In genomic region chr11:78916410-78916809, GRCm38 (mm10) we compare ENCODE assay signal across 27 mouse cellular contexts. TPM values are rescaled to one million over a fixed set of nuclear protein-coding genes. Genes with fewer than 3 reads are reported as not detected.
DNase-seq lines count a peak whose midpoint lies in the region; ATAC-seq and TF ChIP-seq lines count a peak whose summit lies in the region.
"Had no signal": no experiment of that assay in that cellular context is flagged by ENCODE, and none has a peak within 500 bp of the region (broad histone marks: within the 10 kb centered on the region; RNA-seq: fewer than 3 reads in every experiment).

No protein-coding gene starts in this region.

- no peak for TF ChIP-seq CTCF in MEL (IDR thresholded peaks at IDR 0.05 in 2 of 3, conservative IDR thresholded peaks at IDR 0.05 in 1 of 3; ENCODE audit: control insufficient read depth in 1 of 3, insufficient read depth in 1 of 3, low read depth in 2 of 3, low read length in 3 of 3, poor library complexity in 1 of 3, severe bottlenecking in 1 of 3)
- no peak for TF ChIP-seq CTCF in bone marrow macrophage, adult 2 months (IDR thresholded peaks at IDR 0.05; ENCODE audit: low read depth, low read length)

- no peak overlapping the region for H3K4me3 ChIP-seq in MEL (ENCODE audit: control insufficient read depth in 1 of 2, insufficient read depth in 1 of 2, low read depth in 2 of 2, low read length in 2 of 2)
- H3K4me3 ChIP-seq in bone marrow macrophage, adult 2 months (ENCODE audit: insufficient read depth, low read length), result no peak overlapping the region
- H3K4me3 ChIP-seq: embryonic facial prominence, embryonic 13.5 days; forebrain, embryonic 10.5 days; forebrain, embryonic 15.5 days; layer of hippocampus, adult 2 months; liver, embryonic 12.5 days; midbrain, embryonic 12.5 days; myocyte; neural tube, embryonic 12.5 days had no signal

- DNase-seq in 416B (ENCODE audit: low read depth) (peak; percentile 81), MEL (ENCODE audit: low read depth, low spot score) (peak; percentile 32)
- no peak for DNase-seq in kidney, postnatal 25 days
- DNase-seq in cerebellum, adult 18-20 months, result no peak
- DNase-seq: cerebellum, adult 8-10 months; cerebellum, postnatal 36 days; embryo, embryonic 11 days; gastrocnemius, postnatal 25 days; heart, adult 18-20 months; heart, postnatal 4 days; kidney, adult 11 months; kidney, postnatal 14 days; left cerebral cortex, postnatal 4 days; liver, postnatal 0 days; right cerebral cortex, postnatal 4 days had no signal

- H3K9ac ChIP-seq in MEL (ENCODE audit: control insufficient read depth, low read depth, low read length, poor library complexity, severe bottlenecking), result no peak overlapping the region
- H3K9ac ChIP-seq: embryonic facial prominence, embryonic 13.5 days; forebrain, embryonic 15.5 days; hindbrain, embryonic 14.5 days; liver, embryonic 12.5 days; liver, postnatal 0 days; midbrain, embryonic 12.5 days; neural tube, embryonic 12.5 days had no signal

- TF ChIP-seq RAD21 in MEL (IDR thresholded peaks at IDR 0.05; ENCODE audit: low read depth, low read length), result no peak

- TF ChIP-seq EP300 in MEL (IDR thresholded peaks at IDR 0.05; ENCODE audit: low read depth in 1 of 2, low read length in 2 of 2), result no peak

- H3K36me3 ChIP-seq in MEL (ENCODE audit: control insufficient read depth in 1 of 2, insufficient read depth in 2 of 2, low read length in 2 of 2), result no peaks in the 10 kb centered on the region
- H3K36me3 ChIP-seq: embryonic facial prominence, embryonic 13.5 days; forebrain, embryonic 10.5 days; forebrain, embryonic 15.5 days; liver, embryonic 12.5 days; midbrain, embryonic 12.5 days; neural tube, embryonic 12.5 days had no signal

- no peaks in the 10 kb centered on the region for H3K9me3 ChIP-seq in MEL (replicated peaks; ENCODE audit: insufficient read depth, low read length)
- H3K9me3 ChIP-seq: embryonic facial prominence, embryonic 13.5 days; forebrain, embryonic 10.5 days; forebrain, embryonic 15.5 days; liver, embryonic 12.5 days; midbrain, embryonic 12.5 days; neural tube, embryonic 12.5 days had no signal

- H3K79me2 ChIP-seq in MEL (ENCODE audit: control insufficient read depth, insufficient read depth, low read length, poor library complexity), result no peaks in the 10 kb centered on the region

- peak; percentile 61 for ATAC-seq in megakaryocyte progenitor cell, adult 5-6 weeks (replicated peaks; ENCODE audit: poor library complexity)
- no peak for ATAC-seq in inflammation-experienced regulatory T-cells, adult 6 months
- ATAC-seq: forebrain, embryonic 15.5 days; liver, embryonic 12.5 days; liver, postnatal 0 days had no signal

- peaks cover 15 to 23% of the 10 kb centered on the region in 2 experiments for H3K27me3 ChIP-seq in MEL (ENCODE audit: control insufficient read depth in 1 of 2, insufficient read depth in 2 of 2, low read length in 2 of 2)
- H3K27me3 ChIP-seq: embryonic facial prominence, embryonic 13.5 days; forebrain, embryonic 15.5 days; midbrain, embryonic 12.5 days; neural tube, embryonic 12.5 days had no signal

- TF ChIP-seq POLR2A in MEL (IDR thresholded peaks at IDR 0.05; ENCODE audit: control insufficient read depth in 1 of 2, insufficient read depth in 1 of 2, low read depth in 1 of 2, low read length in 2 of 2, poor library complexity in 1 of 2), result no peak
- no peak for TF ChIP-seq POLR2A in bone marrow macrophage, adult 2 months (IDR thresholded peaks at IDR 0.05; ENCODE audit: borderline replicate concordance, low read depth, low read length)

- no peaks in the 10 kb centered on the region for H3K4me1 ChIP-seq in MEL (ENCODE audit: control insufficient read depth in 1 of 2, insufficient read depth in 2 of 2, low read length in 2 of 2)
- peaks cover 43% of the 10 kb centered on the region for H3K4me1 ChIP-seq in bone marrow macrophage, adult 2 months (ENCODE audit: control insufficient read depth, insufficient read depth, low read length)
- H3K4me1 ChIP-seq: embryonic facial prominence, embryonic 13.5 days; forebrain, embryonic 10.5 days; forebrain, embryonic 15.5 days; liver, embryonic 12.5 days; midbrain, embryonic 12.5 days; neural tube, embryonic 12.5 days had no signal

- no peak overlapping the region for H3K27ac ChIP-seq in MEL (ENCODE audit: control insufficient read depth, low read depth, low read length)
- peak overlapping the region; percentile 77 for H3K27ac ChIP-seq in bone marrow macrophage, adult 2 months (ENCODE audit: insufficient read depth, low read depth, low read length)
- H3K27ac ChIP-seq: embryonic facial prominence, embryonic 13.5 days; forebrain, embryonic 10.5 days; forebrain, embryonic 15.5 days; hindbrain, embryonic 14.5 days; layer of hippocampus, adult 2 months; liver, embryonic 12.5 days; midbrain, embryonic 12.5 days; neural tube, embryonic 12.5 days had no signal

TF ChIP-seq in MEL, 35 proteins besides CTCF, POLR2A, EP300 and RAD21:
- no peak for TF ChIP-seq GABPA (IDR thresholded peaks at IDR 0.05; ENCODE audit: low read depth, low read length)

RNA-seq across cellular contexts. Expression of gene Nos2, which starts 4.2 kb away (rescaled TPM):
- total RNA-seq in MEL (2012; rRNA removed), result not detected in 2 replicates
- polyA plus RNA-seq in MEL (2012; ENCODE audit: insufficient read depth in 1 of 2, insufficient read length in 2 of 2, low read depth in 1 of 2, low replicate concordance in 2 of 2, missing spikeins in 1 of 2), result not detected
- not detected in 2 replicates for polyA plus RNA-seq in bone marrow macrophage, adult 2 months (2012; ENCODE audit: insufficient read depth, insufficient read length, missing spikeins)
- not detected in 2 replicates for total RNA-seq in megakaryocyte progenitor cell, adult 5-6 weeks (2015)
- total RNA-seq in megakaryocyte progenitor cell, adult 5-6 weeks (2017), result not detected in 2 replicates
- polyA plus RNA-seq in inflammation-experienced regulatory T-cells, adult 6 months (2017; shearing (Covaris generic)), result not detected
- polyA plus RNA-seq: liver, postnatal 0 days had no signal

Comparison
In these comparisons a context has a peak if more than half of its experiments do, and no peak if none do; other contexts are left out.
1. DNase-seq: peak in 416B (single experiment) and MEL (single experiment); none in kidney, postnatal 25 days (0 of 2) and cerebellum, adult 18-20 months (0 of 2).